ENCODE assay signal across 11 mouse cellular contexts in the genomic region with DNA sequence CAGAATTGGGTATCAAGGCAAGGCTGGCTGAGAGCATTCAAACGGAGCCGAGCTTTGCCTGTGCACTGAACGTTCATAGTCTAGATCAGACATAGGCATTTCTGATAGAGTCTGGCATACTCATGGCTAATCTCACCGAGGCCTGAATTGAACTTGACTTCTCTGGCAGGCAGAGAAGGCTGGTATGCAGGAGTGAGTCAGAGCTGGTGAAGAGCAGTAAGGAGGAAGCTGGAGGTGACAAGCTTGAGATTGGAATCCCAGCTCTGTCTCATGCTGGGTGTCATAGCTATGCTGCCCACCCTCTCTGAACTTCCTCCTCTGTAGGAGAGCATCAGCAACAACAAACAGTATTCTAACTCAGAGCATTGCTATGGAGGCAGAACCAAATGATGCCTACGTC. TPM values are rescaled to one million over a fixed set of nuclear protein-coding genes. Genes with fewer than 3 reads are reported as not detected.
"Had no signal": no experiment of that assay in that cellular context is flagged by ENCODE, and none has a peak within 500 bp of the region (broad histone marks: within the 10 kb centered on the region; RNA-seq: fewer than 3 reads in every experiment).

No protein-coding gene starts in this region.

- H3K27ac ChIP-seq: limb, embryonic 13.5 days; liver, embryonic 15.5 days; neural tube, embryonic 12.5 days; stomach, postnatal 0 days had no signal

- H3K4me2 ChIP-seq: limb, embryonic 13.5 days; liver, embryonic 15.5 days; neural tube, embryonic 12.5 days had no signal

- H3K9ac ChIP-seq: limb, embryonic 13.5 days; liver, embryonic 15.5 days; neural tube, embryonic 12.5 days had no signal

- ATAC-seq: lung, postnatal 0 days had no signal

- H3K4me1 ChIP-seq: liver, embryonic 15.5 days; neural tube, embryonic 12.5 days had no signal

- H3K4me3 ChIP-seq: limb, embryonic 13.5 days; liver, embryonic 15.5 days; neural tube, embryonic 12.5 days had no signal

- H3K9me3 ChIP-seq: limb, embryonic 13.5 days; liver, embryonic 15.5 days; neural tube, embryonic 12.5 days had no signal

- DNase-seq: kidney, postnatal 14 days; left cerebral cortex, postnatal 4 days; lung, adult 2 months; lung, postnatal 36 days; thymus, postnatal 4 days had no signal

- H3K27me3 ChIP-seq: limb, embryonic 13.5 days; liver, embryonic 15.5 days; neural tube, embryonic 12.5 days had no signal

- H3K36me3 ChIP-seq: limb, embryonic 13.5 days; liver, embryonic 15.5 days; neural tube, embryonic 12.5 days had no signal

RNA-seq across cellular contexts. Expression of a gene that starts 24.0 kb away (rescaled TPM):
- total RNA-seq: monocyte, adult 5-6 weeks had no signal
- polyA plus RNA-seq: liver, embryonic 15.5 days had no signal
